24 mouse cellular contexts compared by ENCODE assay signal in genomic region chr3:133332280-133332679, GRCm38 (mm10). TPM values are rescaled to one million over a fixed set of nuclear protein-coding genes. Genes with fewer than 3 reads are reported as not detected.
DNase-seq lines count a peak whose midpoint lies in the region; ATAC-seq and TF ChIP-seq lines count a peak whose summit lies in the region.
"Had no signal": no experiment of that assay in that cellular context is flagged by ENCODE, and none has a peak within 500 bp of the region (broad histone marks: within the 10 kb centered on the region; RNA-seq: fewer than 3 reads in every experiment).

No protein-coding gene starts in this region.

- H3K4me1 ChIP-seq in lung, postnatal 0 days (ENCODE audit: insufficient read depth, low read depth, low read length), result no peaks in the 10 kb centered on the region
- H3K4me1 ChIP-seq in forebrain, embryonic 14.5 days (ENCODE audit: control insufficient read depth, insufficient read depth, low read length), result no peaks in the 10 kb centered on the region
- H3K4me1 ChIP-seq: forebrain, embryonic 15.5 days; hindbrain, embryonic 12.5 days; limb, embryonic 12.5 days; midbrain, embryonic 12.5 days had no signal

- DNase-seq in CD4-positive, CD25-positive, alpha-beta regulatory T cell, adult 2 months (ENCODE audit: low read depth, low spot score), result peak; percentile 77
- DNase-seq in T-cell, adult 2 months (ENCODE audit: low spot score), result peak; percentile 49
- peak; percentile 59 for DNase-seq in thymus, postnatal 0 days (ENCODE audit: low spot score)
- DNase-seq in adrenal gland, adult (ENCODE audit: inconsistent age in 2 of 2, low spot score in 1 of 2), result no peak
- DNase-seq in lung, postnatal 0 days (ENCODE audit: low spot score), result no peak
- DNase-seq in forebrain, embryonic 14.5 days (ENCODE audit: low spot score), result no peak
- DNase-seq in adrenal gland, postnatal 36 days, result no peak
- DNase-seq: adrenal gland, adult 2 months; cerebellum, postnatal 36 days; heart, adult 2 months; kidney, postnatal 10 days; lung, postnatal 10 days; retina, postnatal 1 day had no signal

- H3K36me3 ChIP-seq in lung, postnatal 0 days (ENCODE audit: insufficient read depth, low read length), result no peaks in the 10 kb centered on the region
- 0 out of 2 replicates have a peak, but pooled peaks cover 4% of the 10 kb centered on the region for H3K36me3 ChIP-seq in forebrain, embryonic 14.5 days (ENCODE audit: control insufficient read depth, insufficient read depth, low read length)
- H3K36me3 ChIP-seq: forebrain, embryonic 15.5 days had no signal

- no peak overlapping the region for H3K4me2 ChIP-seq in lung, postnatal 0 days (replicated peaks; ENCODE audit: low read depth, low read length)
- no peak overlapping the region for H3K4me2 ChIP-seq in forebrain, embryonic 14.5 days (ENCODE audit: low read length)
- H3K4me2 ChIP-seq: forebrain, embryonic 15.5 days; heart, embryonic 15.5 days; hindbrain, embryonic 12.5 days; limb, embryonic 12.5 days; midbrain, embryonic 12.5 days; neural tube, embryonic 15.5 days had no signal

- peak; percentile 52 for ATAC-seq in megakaryocyte progenitor cell, adult 5-6 weeks (replicated peaks; ENCODE audit: poor library complexity)
- ATAC-seq in lung, postnatal 0 days, result no peak
- no peak for ATAC-seq in forebrain, embryonic 14.5 days
- ATAC-seq: forebrain, embryonic 15.5 days had no signal

- TF ChIP-seq CTCF in lung, postnatal 0 days (IDR thresholded peaks at IDR 0.05), result no peak

- H3K9ac ChIP-seq in lung, postnatal 0 days (replicated peaks; ENCODE audit: low read depth), result no peak overlapping the region
- no peak overlapping the region for H3K9ac ChIP-seq in forebrain, embryonic 14.5 days (ENCODE audit: low read length)
- H3K9ac ChIP-seq: forebrain, embryonic 15.5 days; heart, embryonic 15.5 days; hindbrain, embryonic 12.5 days; limb, embryonic 12.5 days; liver, embryonic 14.5 days; midbrain, embryonic 12.5 days; neural tube, embryonic 15.5 days had no signal

- H3K27ac ChIP-seq in lung, postnatal 0 days (ENCODE audit: low read length), result no peak overlapping the region
- no peak overlapping the region for H3K27ac ChIP-seq in forebrain, embryonic 14.5 days (ENCODE audit: low read depth, low read length)
- H3K27ac ChIP-seq: forebrain, embryonic 15.5 days; heart, adult 2 months; heart, embryonic 15.5 days; hindbrain, embryonic 12.5 days; layer of hippocampus, adult 2 months; limb, embryonic 12.5 days; liver, embryonic 14.5 days; midbrain, embryonic 12.5 days; neural tube, embryonic 15.5 days; stomach, postnatal 0 days had no signal

- 81% methylated on average over 5 of the region's 5 CpGs for WGBS in lung, postnatal 0 days
- WGBS in forebrain, embryonic 14.5 days, result 90% methylated on average over 5 of the region's 5 CpGs

- no peaks in the 10 kb centered on the region for H3K27me3 ChIP-seq in lung, postnatal 0 days (replicated peaks; ENCODE audit: insufficient read depth, low read length)
- no peaks in the 10 kb centered on the region for H3K27me3 ChIP-seq in forebrain, embryonic 14.5 days (replicated peaks; ENCODE audit: control insufficient read depth, insufficient read depth, low read length)
- H3K27me3 ChIP-seq: forebrain, embryonic 15.5 days; heart, embryonic 15.5 days; hindbrain, embryonic 12.5 days; limb, embryonic 12.5 days; midbrain, embryonic 12.5 days; neural tube, embryonic 15.5 days had no signal

- TF ChIP-seq EP300 in lung, postnatal 0 days (IDR thresholded peaks at IDR 0.05), result no peak

- no peaks in the 10 kb centered on the region for H3K9me3 ChIP-seq in lung, postnatal 0 days (ENCODE audit: low read length)
- H3K9me3 ChIP-seq in forebrain, embryonic 14.5 days (replicated peaks; ENCODE audit: control insufficient read depth, low read length), result no peaks in the 10 kb centered on the region
- H3K9me3 ChIP-seq: forebrain, embryonic 15.5 days; heart, embryonic 15.5 days; hindbrain, embryonic 12.5 days; limb, embryonic 12.5 days; midbrain, embryonic 12.5 days; neural tube, embryonic 15.5 days had no signal

- no peak overlapping the region for H3K4me3 ChIP-seq in lung, postnatal 0 days (ENCODE audit: low read depth, low read length)
- H3K4me3 ChIP-seq in forebrain, embryonic 14.5 days (ENCODE audit: low read depth, low read length), result no peak overlapping the region
- H3K4me3 ChIP-seq: erythroblast, embryonic 14.5 days; forebrain, embryonic 15.5 days; heart, adult 2 months; heart, embryonic 15.5 days; hindbrain, embryonic 12.5 days; layer of hippocampus, adult 2 months; limb, embryonic 12.5 days; midbrain, embryonic 12.5 days; neural tube, embryonic 15.5 days had no signal

RNA-seq across cellular contexts. Expression of gene Ppa2, which starts 22.4 kb away (rescaled TPM):
- 74.3 and 77.4 TPM in 2 replicates for total RNA-seq in megakaryocyte progenitor cell, adult 5-6 weeks (2015)
- total RNA-seq in megakaryocyte progenitor cell, adult 5-6 weeks (2017), result 70.4 and 79.6 TPM in 2 replicates
- polyA plus RNA-seq in thymus, postnatal 0 days (2015; fragmentation: Nextera tagmentation; extraction: Ambion mirVana), result 79.3 and 87.2 TPM in 2 replicates
- 94.1 and 104 TPM in 2 replicates for polyA plus RNA-seq in lung, postnatal 0 days (2015; fragmentation: Nextera tagmentation; extraction: Ambion mirVana)
- 75.5 and 79.9 TPM in 2 replicates for polyA plus RNA-seq in forebrain, embryonic 14.5 days (2014; fragmentation: Nextera tagmentation; extraction: Ambion mirVana)
- 10 to 100 TPM; 54.9 to 56.3 TPM for total RNA-seq in adrenal gland, postnatal 36 days (2021)

Comparison
In these comparisons a context has a peak if more than half of its experiments do, and no peak if none do; other contexts are left out.
1. DNase-seq: peak in CD4-positive, CD25-positive, alpha-beta regulatory T cell, adult 2 months (single experiment), T-cell, adult 2 months (single experiment) and thymus, postnatal 0 days (single experiment); none in adrenal gland, adult (0 of 2), lung, postnatal 0 days (single experiment), forebrain, embryonic 14.5 days (single experiment) and adrenal gland, postnatal 36 days (0 of 2).